Mouse (Mus musculus): ENCODE data around the gene Tmsb15b1.

GRCm38 (mm10) chrX:136937985-136938384 lies 38.7 kb downstream of the Tmsb15b1 start:
- TF ChIP-seq POLR2A (IDR thresholded peaks at IDR 0.05; ENCODE audit: insufficient read depth, low read depth, low read length) (no peak), CTCF (IDR thresholded peaks at IDR 0.05; ENCODE audit: insufficient read depth, low read depth, low read length) (no peak)

Data from olfactory bulb, adult 2 months (tissue).